Mouse (Mus musculus) heart, postnatal 0 days (tissue): ENCODE results near the gene Zbtb5.

Experiments
- CTCF ChIP-seq: IDR thresholded peaks from 2 replicates; pipeline ENCODE4 v1.5.1; 2016; ENCODE audit warnings: antibody characterized with exemption, control low read depth, low read depth
- EP300 ChIP-seq: IDR thresholded peaks from 2 replicates; pipeline ENCODE4 v1.6.1; 2016; ENCODE audit warnings: antibody characterized with exemption, low read depth

DNA sequence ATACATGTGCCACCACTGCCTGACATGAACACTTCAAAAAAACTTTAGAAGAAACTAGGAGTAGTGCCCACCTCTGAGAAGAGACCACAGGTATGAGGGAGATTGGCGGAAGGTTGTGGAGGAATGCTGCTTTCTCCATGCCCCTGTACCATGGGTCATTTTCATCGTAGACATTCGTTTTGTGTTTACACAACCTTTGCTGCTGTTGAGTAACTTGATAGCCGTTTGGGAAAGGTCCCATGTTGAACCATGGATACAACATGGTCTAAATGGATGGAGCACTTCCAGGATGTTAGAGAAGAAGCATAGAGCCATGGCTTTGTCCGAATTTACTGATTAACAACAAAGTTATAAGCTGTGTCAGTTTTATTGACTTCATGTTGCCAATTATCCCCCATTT, 34.0 kb downstream of the Zbtb5 start:
- TF ChIP-seq EP300 (no peak), CTCF (no peak)
